Comparison of ENCODE assay signal across 31 mouse cellular contexts in the genomic region with DNA sequence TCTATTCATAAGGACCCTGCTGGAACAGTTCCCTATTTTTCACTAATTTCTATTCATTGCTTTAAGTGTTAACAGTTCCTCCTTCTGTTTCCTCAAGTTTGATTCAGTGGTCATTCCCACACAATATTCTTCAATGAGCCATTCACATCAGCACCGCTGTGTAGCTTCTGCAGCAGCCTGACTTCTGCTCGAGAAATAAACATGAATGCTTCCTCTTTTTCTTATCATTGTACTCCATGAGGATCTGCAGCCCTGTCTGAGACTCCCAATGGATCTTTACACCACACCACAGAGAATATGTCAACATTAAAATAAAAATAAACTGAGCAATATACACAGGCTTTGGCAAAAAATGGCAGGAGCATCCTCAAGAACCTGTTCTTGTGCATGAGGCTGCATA.
DNase-seq lines count a peak whose midpoint lies in the region; ATAC-seq lines count a peak whose summit lies in the region.
"Had no signal": no experiment of that assay in that cellular context is flagged by ENCODE, and none has a peak within 500 bp of the region (broad histone marks: within the 10 kb centered on the region; RNA-seq: fewer than 3 reads in every experiment).

No protein-coding gene starts in this region.

- peaks cover 11% of the 10 kb centered on the region; the same call in 1 of the 2 replicates for H3K4me1 ChIP-seq in embryonic facial prominence, embryonic 15.5 days
- no peaks in the 10 kb centered on the region for H3K4me1 ChIP-seq in embryonic facial prominence, embryonic 10.5 days
- 0 out of 2 replicates have a peak, but pooled peaks cover 3% of the 10 kb centered on the region for H3K4me1 ChIP-seq in forebrain, embryonic 16.5 days (replicated peaks; ENCODE audit: control insufficient read depth, insufficient read depth, low read length)
- H3K4me1 ChIP-seq: embryonic facial prominence, embryonic 12.5 days; hindbrain, embryonic 12.5 days; hindbrain, embryonic 15.5 days had no signal

- WGBS in embryonic facial prominence, embryonic 15.5 days = 82% methylated on average over 2 of the region's 2 CpGs
- 83% methylated on average over 2 of the region's 2 CpGs for WGBS in embryonic facial prominence, embryonic 10.5 days
- WGBS in forebrain, embryonic 16.5 days = 59% methylated on average over 2 of the region's 2 CpGs

- no peaks in the 10 kb centered on the region for H3K27me3 ChIP-seq in embryonic facial prominence, embryonic 15.5 days
- H3K27me3 ChIP-seq in embryonic facial prominence, embryonic 10.5 days (replicated peaks; ENCODE audit: low read depth, poor library complexity, severe bottlenecking) = no peaks in the 10 kb centered on the region
- H3K27me3 ChIP-seq in forebrain, embryonic 16.5 days (replicated peaks; ENCODE audit: control insufficient read depth, insufficient read depth, low read length) = no peaks in the 10 kb centered on the region
- H3K27me3 ChIP-seq: CH12.LX; embryonic facial prominence, embryonic 12.5 days; forebrain, embryonic 12.5 days; forebrain, embryonic 15.5 days; heart, embryonic 13.5 days; hindbrain, embryonic 12.5 days; hindbrain, embryonic 15.5 days; Patski had no signal

- DNase-seq in embryonic facial prominence, embryonic 10.5 days (ENCODE audit: low spot score) = no peak
- peak; percentile 72 for DNase-seq in 416B (ENCODE audit: low read depth)
- DNase-seq in MEL-GATA-1-ER (ENCODE audit: extremely low read depth, low read depth) = peak; percentile 75
- DNase-seq in adrenal gland, adult (ENCODE audit: inconsistent age in 2 of 2, low spot score in 1 of 2) = no peak
- DNase-seq: adrenal gland, adult 8-10 months; adrenal gland, postnatal 25 days; B cell, adult 2 months; cerebellum, adult 11-12 months; cerebellum, adult 8-10 months; cerebellum, postnatal 10 days; cerebellum, postnatal 36 days; gastrocnemius, postnatal 10 days; gastrocnemius, postnatal 36 days; heart, adult 18-20 months; heart, postnatal 14 days; heart, postnatal 4 days had no signal

- no peaks in the 10 kb centered on the region for H3K36me3 ChIP-seq in embryonic facial prominence, embryonic 15.5 days
- no peaks in the 10 kb centered on the region for H3K36me3 ChIP-seq in embryonic facial prominence, embryonic 10.5 days (replicated peaks)
- no peaks in the 10 kb centered on the region for H3K36me3 ChIP-seq in forebrain, embryonic 16.5 days (ENCODE audit: control insufficient read depth, insufficient read depth)
- H3K36me3 ChIP-seq: embryonic facial prominence, embryonic 12.5 days; forebrain, embryonic 12.5 days; forebrain, embryonic 15.5 days; heart, embryonic 10.5 days; heart, embryonic 13.5 days; hindbrain, embryonic 12.5 days; hindbrain, embryonic 15.5 days had no signal

- no peak overlapping the region for H3K4me2 ChIP-seq in embryonic facial prominence, embryonic 15.5 days (replicated peaks)
- no peak overlapping the region for H3K4me2 ChIP-seq in forebrain, embryonic 16.5 days (ENCODE audit: low read length)
- H3K4me2 ChIP-seq: embryonic facial prominence, embryonic 12.5 days; forebrain, embryonic 12.5 days; forebrain, embryonic 15.5 days; heart, embryonic 13.5 days; hindbrain, embryonic 12.5 days; hindbrain, embryonic 15.5 days had no signal

- H3K4me3 ChIP-seq in embryonic facial prominence, embryonic 15.5 days (replicated peaks) = no peak overlapping the region
- no peak overlapping the region for H3K4me3 ChIP-seq in embryonic facial prominence, embryonic 10.5 days
- no peak overlapping the region for H3K4me3 ChIP-seq in forebrain, embryonic 16.5 days (replicated peaks; ENCODE audit: low read length)
- H3K4me3 ChIP-seq: embryonic facial prominence, embryonic 12.5 days; erythroblast, embryonic 14.5 days; forebrain, embryonic 12.5 days; forebrain, embryonic 15.5 days; heart, embryonic 10.5 days; heart, embryonic 13.5 days; hindbrain, embryonic 12.5 days; hindbrain, embryonic 15.5 days had no signal

- no peak for ATAC-seq in embryonic facial prominence, embryonic 15.5 days (ENCODE audit: insufficient number of reproducible peaks, low FRiP score, low TSS enrichment, low read depth)
- ATAC-seq in hematopoietic stem cell, adult 5-6 weeks (replicated peaks in 1 of 2; ENCODE audit: insufficient read depth in 1 of 2, low FRiP score in 2 of 2, low TSS enrichment in 1 of 2, low read depth in 1 of 2, poor library complexity in 2 of 2, severe bottlenecking in 2 of 2) = peak; percentile 88 to 92
- ATAC-seq in forebrain, embryonic 16.5 days = no peak
- no peak for ATAC-seq in activated CD4-positive, CD25-positive, alpha-beta regulatory T cell, adult 4 months
- ATAC-seq: forebrain, embryonic 15.5 days; intestine, postnatal 0 days; Patski had no signal

- H3K9ac ChIP-seq in embryonic facial prominence, embryonic 15.5 days = no peak overlapping the region
- H3K9ac ChIP-seq in forebrain, embryonic 16.5 days (replicated peaks; ENCODE audit: low read depth, low read length) = no peak overlapping the region
- H3K9ac ChIP-seq: embryonic facial prominence, embryonic 12.5 days; forebrain, embryonic 12.5 days; forebrain, embryonic 15.5 days; heart, embryonic 13.5 days; hindbrain, embryonic 12.5 days; hindbrain, embryonic 15.5 days had no signal

- H3K27ac ChIP-seq in embryonic facial prominence, embryonic 15.5 days (replicated peaks) = 0 out of 2 replicates have a peak overlapping the region, but pooled peaks have one; percentile 39
- no peak overlapping the region for H3K27ac ChIP-seq in embryonic facial prominence, embryonic 10.5 days (replicated peaks)
- H3K27ac ChIP-seq in forebrain, embryonic 16.5 days (ENCODE audit: low read length) = no peak overlapping the region
- H3K27ac ChIP-seq: embryonic facial prominence, embryonic 12.5 days; forebrain, embryonic 12.5 days; forebrain, embryonic 15.5 days; heart, embryonic 10.5 days; heart, embryonic 13.5 days; hindbrain, embryonic 12.5 days; hindbrain, embryonic 15.5 days had no signal

- no peaks in the 10 kb centered on the region for H3K9me3 ChIP-seq in embryonic facial prominence, embryonic 15.5 days (replicated peaks)
- H3K9me3 ChIP-seq in embryonic facial prominence, embryonic 10.5 days = no peaks in the 10 kb centered on the region
- H3K9me3 ChIP-seq in forebrain, embryonic 16.5 days (ENCODE audit: control insufficient read depth, low read length) = no peaks in the 10 kb centered on the region
- H3K9me3 ChIP-seq: embryonic facial prominence, embryonic 12.5 days; forebrain, embryonic 12.5 days; forebrain, embryonic 15.5 days; heart, embryonic 10.5 days; heart, embryonic 13.5 days; hindbrain, embryonic 12.5 days; hindbrain, embryonic 15.5 days had no signal

Comparison
In these comparisons a context has a peak if more than half of its experiments do, and no peak if none do; other contexts are left out.
1. ATAC-seq: peak in hematopoietic stem cell, adult 5-6 weeks (2 of 2); none in embryonic facial prominence, embryonic 15.5 days (single experiment), forebrain, embryonic 16.5 days (single experiment) and activated CD4-positive, CD25-positive, alpha-beta regulatory T cell, adult 4 months (single experiment).
2. DNase-seq: peak in 416B (single experiment) and MEL-GATA-1-ER (single experiment); none in embryonic facial prominence, embryonic 10.5 days (single experiment) and adrenal gland, adult (0 of 2).